Mouse (Mus musculus) erythroblast, adult 5-6 weeks (primary cell): ENCODE measurements around the gene Dazap1. TPM values are rescaled to one million over a fixed set of nuclear protein-coding genes. Genes with fewer than 3 reads are reported as not detected.

Experiments
- ATAC-seq: replicated peaks from 2 replicates; pipeline ENCODE4 v1.8.0; 2016; ENCODE audit warnings: moderate number of reproducible peaks, mild to moderate bottlenecking, moderate TSS enrichment, inconsistent platforms; ENCODE audit not compliant: poor library complexity, low FRiP score, severe bottlenecking
- total RNA-seq, 2 experiments: library from RNA; stranded (forward) in 1 of 2; stranded (reverse) in 1 of 2; fragments of 150-400 nt in 1 of 2; fragments of 200-764, 138-1000 nt in 1 of 2; gene quantifications; 2 replicates each; pipeline versions ENCODE4 v1.2.3 to v1.2.4; 2015 to 2017; ENCODE audit warnings: low replicate concordance in 2 of 2

The Dazap1 gene
- total RNA-seq, 2 experiments from 2014 or later = 13.8 to 29.8 TPM

- no peak for ATAC-seq
Observed at GRCm38 (mm10) chr10:80265149-80265486, 3.8 kb downstream of the Dazap1 start.

GRCm38 (mm10) chr10:80270099-80270498, 8.8 kb downstream of the Dazap1 start:
- ATAC-seq = no peak

GRCm38 (mm10) chr10:80270734-80271181, 9.5 kb downstream of the Dazap1 start:
- ATAC-seq = peak; percentile 36

GRCm38 (mm10) chr10:80271186-80271843, 10.0 kb downstream of the Dazap1 start:
- no peak for ATAC-seq

- ATAC-seq = no peak
Observed at GRCm38 (mm10) chr10:80271870-80272585, 10.7 kb downstream of the Dazap1 start.

- no peak for ATAC-seq
Observed at GRCm38 (mm10) chr10:80273847-80274246, 12.6 kb downstream of the Dazap1 start.

GRCm38 (mm10) chr10:80276238-80276637, 15.0 kb downstream of the Dazap1 start:
- no peak for ATAC-seq

GRCm38 (mm10) chr10:80278390-80278789, 17.1 kb downstream of the Dazap1 start:
- ATAC-seq = no peak

GRCm38 (mm10) chr10:80279273-80279672, 18.0 kb downstream of the Dazap1 start:
- ATAC-seq = no peak

- ATAC-seq = no peak
Observed at GRCm38 (mm10) chr10:80281304-80281703, 20.0 kb downstream of the Dazap1 start.

GRCm38 (mm10) chr10:80281921-80282371, 20.7 kb downstream of the Dazap1 start:
- no peak for ATAC-seq

- ATAC-seq = no peak
Observed at GRCm38 (mm10) chr10:80282481-80283441, 21.5 kb downstream of the Dazap1 start.

- no peak for ATAC-seq
Observed at GRCm38 (mm10) chr10:80285222-80286070, 24.2 kb downstream of the Dazap1 start.

GRCm38 (mm10) chr10:80288097-80288496, 26.8 kb downstream of the Dazap1 start:
- ATAC-seq = no peak

GRCm38 (mm10) chr10:80288657-80289056, 27.4 kb downstream of the Dazap1 start:
- ATAC-seq = no peak

- ATAC-seq = peak; percentile 91
Observed at GRCm38 (mm10) chr10:80292251-80293146, 31.2 kb downstream of the Dazap1 start, which contains the start of gene Rps15. TSS of gene Rps15 (plus strand) at chr10:80292453.

- no peak for ATAC-seq
Observed at GRCm38 (mm10) chr10:80293325-80293724, 32.0 kb downstream of the Dazap1 start.

- no peak for ATAC-seq
Observed at GRCm38 (mm10) chr10:80294311-80294710, 33.0 kb downstream of the Dazap1 start.
